Mouse (Mus musculus) MEL (cell line): ENCODE results near the gene Gm32742.

Source experiments
- CHD2 ChIP-seq: IDR thresholded peaks from 2 replicates; pipeline ENCODE4 v1.6.1; 2011; ENCODE audit warnings: low read length, improper control_type of control experiment
- CTCF ChIP-seq, 3 experiments: IDR thresholded peaks in 2 of 3; conservative IDR thresholded peaks in 1 of 3; 2 replicates each; pipeline ENCODE4 v1.5.1; 2011 to 2012; ENCODE audit warnings: low read length in 3 of 3, low read depth in 2 of 3, mild to moderate bottlenecking in 2 of 3, improper control_type of control experiment in 1 of 3, inconsistent platforms in 1 of 3, mixed read lengths in 1 of 3, moderate library complexity in 1 of 3; ENCODE audit not compliant: control insufficient read depth in 1 of 3, insufficient read depth in 1 of 3, poor library complexity in 1 of 3, severe bottlenecking in 1 of 3
- ELF1 ChIP-seq: IDR thresholded peaks from 2 replicates; pipeline ENCODE4 v1.6.1; 2014; ENCODE audit warnings: low read depth, mild to moderate bottlenecking, inconsistent platforms, low read length, improper control_type of control experiment, moderate library complexity
- EP300 ChIP-seq, 2 experiments: IDR thresholded peaks; 2 replicates each; pipeline ENCODE4 v1.6.1; 2011; ENCODE audit warnings: improper control_type of control experiment in 2 of 2, low read length in 2 of 2, low read depth in 1 of 2, mild to moderate bottlenecking in 1 of 2
- ETS1 ChIP-seq: IDR thresholded peaks from 2 replicates; pipeline ENCODE4 v1.6.1; 2012; ENCODE audit warnings: low read depth, mild to moderate bottlenecking, inconsistent platforms, low read length, improper control_type of control experiment, moderate library complexity
- MEF2A ChIP-seq: IDR thresholded peaks from 2 replicates; pipeline ENCODE4 v1.6.1; 2014; ENCODE audit warnings: low read depth, mild to moderate bottlenecking, inconsistent platforms, low read length, improper control_type of control experiment; ENCODE audit not compliant: poor library complexity, insufficient replicate concordance, severe bottlenecking; ENCODE audit errors: extremely low read depth
- MYB ChIP-seq: IDR thresholded peaks from 2 replicates; pipeline ENCODE4 v1.6.1; 2011; ENCODE audit warnings: mild to moderate bottlenecking, low read depth, low read length, improper control_type of control experiment
- NRF1 ChIP-seq: IDR thresholded peaks from 2 replicates; pipeline ENCODE4 v1.6.1; 2014; ENCODE audit warnings: low read depth, mild to moderate bottlenecking, inconsistent platforms, low read length, improper control_type of control experiment, moderate library complexity; ENCODE audit not compliant: poor library complexity, insufficient read depth, severe bottlenecking
- POLR2A ChIP-seq, 2 experiments: IDR thresholded peaks; 2 replicates each; pipeline ENCODE4 v1.6.1; 2011 to 2012; ENCODE audit warnings: low read length in 2 of 2, mild to moderate bottlenecking in 2 of 2, control low read depth in 1 of 2, improper control_type of control experiment in 1 of 2, low read depth in 1 of 2, moderate library complexity in 1 of 2; ENCODE audit not compliant: control insufficient read depth in 1 of 2, insufficient read depth in 1 of 2, poor library complexity in 1 of 2
- TCF12 ChIP-seq: IDR thresholded peaks from 2 replicates; pipeline ENCODE4 v1.6.1; 2014; ENCODE audit warnings: low read depth, mild to moderate bottlenecking, inconsistent platforms, low read length, improper control_type of control experiment, moderate library complexity
- USF1 ChIP-seq: IDR thresholded peaks from 2 replicates; pipeline ENCODE4 v1.6.1; 2014; ENCODE audit warnings: low read depth, mild to moderate bottlenecking, inconsistent platforms, low read length, improper control_type of control experiment, moderate library complexity
- ZNF384 ChIP-seq: IDR thresholded peaks from 2 replicates; pipeline ENCODE4 v1.6.1; 2012; ENCODE audit warnings: low read depth, mild to moderate bottlenecking, inconsistent platforms, low read length, improper control_type of control experiment

GRCm38 (mm10) chr9:51169133-51169532 is 3.8 kb upstream of the Gm32742 start:
- TF ChIP-seq CTCF (IDR thresholded peaks at IDR 0.05 in 2 of 3, conservative IDR thresholded peaks at IDR 0.05 in 1 of 3; ENCODE audit: control insufficient read depth in 1 of 3, insufficient read depth in 1 of 3, low read depth in 2 of 3, low read length in 3 of 3, poor library complexity in 1 of 3, severe bottlenecking in 1 of 3) (no peak), ZNF384 (no peak), TCF12 (no peak), ELF1 (no peak), EP300 (IDR thresholded peaks at IDR 0.05; ENCODE audit: low read depth in 1 of 2, low read length in 2 of 2) (no peak), POLR2A (IDR thresholded peaks at IDR 0.05; ENCODE audit: control insufficient read depth in 1 of 2, insufficient read depth in 1 of 2, low read depth in 1 of 2, low read length in 2 of 2, poor library complexity in 1 of 2) (no peak), CHD2 (no peak), USF1 (no peak), NRF1 (no peak), MEF2A (no peak), MYB (no peak), ETS1 (no peak)
